18 mouse cellular contexts compared by ENCODE assay signal in the genomic region with DNA sequence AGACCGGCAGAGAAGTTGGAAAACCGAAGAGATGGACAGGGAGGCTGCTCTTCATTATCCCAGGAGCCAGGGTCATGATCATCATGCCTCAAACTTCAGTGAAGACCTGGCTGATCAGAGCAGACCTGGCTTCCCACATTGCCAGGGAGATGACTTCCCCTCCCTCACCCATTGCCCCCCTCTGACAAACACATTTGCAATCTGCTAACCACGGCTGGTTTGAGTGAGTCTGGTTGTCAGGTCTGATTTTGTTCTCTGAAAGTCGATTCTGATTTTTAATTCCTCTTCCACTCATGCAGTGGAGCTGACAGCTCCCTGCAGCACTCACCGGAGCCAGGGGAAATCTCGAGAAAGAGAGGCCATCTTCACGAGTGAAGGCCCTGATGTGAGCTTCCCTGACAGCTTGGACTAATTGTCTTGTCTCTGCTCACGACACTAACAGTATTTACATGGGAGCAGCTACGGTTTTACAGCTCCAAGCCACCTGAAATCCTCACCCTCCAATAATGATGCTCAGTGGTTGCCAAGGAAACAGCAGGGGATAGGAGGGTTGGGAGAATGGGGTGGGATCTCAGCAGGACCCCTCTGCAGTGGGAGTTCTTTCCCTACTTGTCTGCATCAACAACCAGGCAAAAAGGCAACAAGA.
A peak's percentile ranks its signal among the peaks of the same experiment; 100 is the strongest.
DNase-seq lines count a peak whose midpoint lies in the region; ATAC-seq lines count a peak whose summit lies in the region.
"Had no signal": no experiment of that assay in that cellular context is flagged by ENCODE, and none has a peak within 500 bp of the region (broad histone marks: within the 10 kb centered on the region; RNA-seq: fewer than 3 reads in every experiment).

No protein-coding gene starts in this region.

- no peaks in the 10 kb centered on the region for H3K9me3 ChIP-seq in hindbrain, embryonic 12.5 days (replicated peaks)
- no peaks in the 10 kb centered on the region for H3K9me3 ChIP-seq in hindbrain, embryonic 11.5 days (ENCODE audit: control insufficient read depth, low read length)
- no peaks in the 10 kb centered on the region for H3K9me3 ChIP-seq in forebrain, embryonic 12.5 days
- no peaks in the 10 kb centered on the region for H3K9me3 ChIP-seq in hindbrain, embryonic 15.5 days
- H3K9me3 ChIP-seq in neural tube, embryonic 15.5 days (replicated peaks) = no peaks in the 10 kb centered on the region
- H3K9me3 ChIP-seq: liver, embryonic 12.5 days; stomach, embryonic 15.5 days had no signal

- peak; percentile 70 for ATAC-seq in hindbrain, embryonic 12.5 days (ENCODE audit: low FRiP score)
- ATAC-seq in hindbrain, embryonic 11.5 days (ENCODE audit: low FRiP score) = no peak
- ATAC-seq in forebrain, embryonic 12.5 days (ENCODE audit: low FRiP score) = peak; percentile 68
- peak; percentile 57; the same call in 1 of the 2 replicates for ATAC-seq in hindbrain, embryonic 15.5 days (ENCODE audit: low FRiP score, low read depth)
- ATAC-seq in neural tube, embryonic 15.5 days (ENCODE audit: low FRiP score) = peak; percentile 52; the same call in 1 of the 2 replicates
- ATAC-seq: intestine, postnatal 0 days; liver, embryonic 12.5 days had no signal

- DNase-seq in hindbrain, embryonic 11.5 days (ENCODE audit: low spot score) = no peak
- no peak for DNase-seq in ovary, postnatal 10 days (ENCODE audit: low spot score)
- DNase-seq in ovary, postnatal 14 days (ENCODE audit: low spot score) = no peak
- DNase-seq: adrenal gland, adult 8-10 months; cerebellum, adult 11 months; heart, postnatal 4 days; lung, embryonic 14.5 days; lung, postnatal 4 days had no signal

- H3K27ac ChIP-seq in hindbrain, embryonic 12.5 days = peak overlapping the region; percentile 24; the same call in 1 of the 2 replicates
- no peak overlapping the region for H3K27ac ChIP-seq in hindbrain, embryonic 11.5 days (ENCODE audit: low read depth, low read length)
- peak overlapping the region; percentile 66 for H3K27ac ChIP-seq in forebrain, embryonic 12.5 days
- peak overlapping the region; percentile 26 for H3K27ac ChIP-seq in hindbrain, embryonic 15.5 days (replicated peaks)
- peak overlapping the region; percentile 75 for H3K27ac ChIP-seq in neural tube, embryonic 15.5 days (replicated peaks)
- H3K27ac ChIP-seq: heart, embryonic 13.5 days; kidney, postnatal 0 days; liver, embryonic 12.5 days; stomach, embryonic 15.5 days had no signal

- H3K9ac ChIP-seq in hindbrain, embryonic 12.5 days = no peak overlapping the region
- no peak overlapping the region for H3K9ac ChIP-seq in hindbrain, embryonic 11.5 days (ENCODE audit: low read depth, low read length)
- H3K9ac ChIP-seq in forebrain, embryonic 12.5 days = no peak overlapping the region
- H3K9ac ChIP-seq in hindbrain, embryonic 15.5 days = no peak overlapping the region
- H3K9ac ChIP-seq in neural tube, embryonic 15.5 days (replicated peaks) = no peak overlapping the region
- H3K9ac ChIP-seq: heart, embryonic 13.5 days; liver, embryonic 12.5 days; lung, embryonic 14.5 days; stomach, embryonic 15.5 days had no signal

- H3K27me3 ChIP-seq in hindbrain, embryonic 12.5 days = no peaks in the 10 kb centered on the region
- no peaks in the 10 kb centered on the region for H3K27me3 ChIP-seq in hindbrain, embryonic 11.5 days (ENCODE audit: control insufficient read depth, insufficient read depth, low read length)
- 0 out of 2 replicates have a peak, but pooled peaks cover 3% of the 10 kb centered on the region for H3K27me3 ChIP-seq in forebrain, embryonic 12.5 days
- H3K27me3 ChIP-seq in hindbrain, embryonic 15.5 days = no peaks in the 10 kb centered on the region
- no peaks in the 10 kb centered on the region for H3K27me3 ChIP-seq in neural tube, embryonic 15.5 days (replicated peaks)
- H3K27me3 ChIP-seq: heart, embryonic 13.5 days; liver, embryonic 12.5 days; stomach, embryonic 15.5 days had no signal

- H3K4me3 ChIP-seq in hindbrain, embryonic 12.5 days = no peak overlapping the region
- H3K4me3 ChIP-seq in hindbrain, embryonic 11.5 days (ENCODE audit: low read depth, low read length) = no peak overlapping the region
- H3K4me3 ChIP-seq in forebrain, embryonic 12.5 days (replicated peaks) = no peak overlapping the region
- H3K4me3 ChIP-seq in hindbrain, embryonic 15.5 days = no peak overlapping the region
- no peak overlapping the region for H3K4me3 ChIP-seq in neural tube, embryonic 15.5 days (replicated peaks)
- H3K4me3 ChIP-seq: erythroblast, embryonic 14.5 days; heart, embryonic 13.5 days; liver, embryonic 12.5 days; stomach, embryonic 15.5 days had no signal

- WGBS in hindbrain, embryonic 12.5 days = 41% methylated on average over 9 of the region's 9 CpGs
- 50% methylated on average over 9 of the region's 9 CpGs for WGBS in hindbrain, embryonic 11.5 days
- WGBS in forebrain, embryonic 12.5 days = 44% methylated on average over 9 of the region's 9 CpGs
- WGBS in hindbrain, embryonic 15.5 days = 23% methylated on average over 9 of the region's 9 CpGs
- 30% methylated on average over 9 of the region's 9 CpGs for WGBS in neural tube, embryonic 15.5 days

- H3K4me1 ChIP-seq in hindbrain, embryonic 12.5 days = peaks cover 22% of the 10 kb centered on the region
- H3K4me1 ChIP-seq in hindbrain, embryonic 11.5 days (replicated peaks; ENCODE audit: control insufficient read depth, insufficient read depth, low read length) = 0 out of 2 replicates have a peak, but pooled peaks cover 3% of the 10 kb centered on the region
- peaks cover 21% of the 10 kb centered on the region for H3K4me1 ChIP-seq in forebrain, embryonic 12.5 days
- peaks cover 28% of the 10 kb centered on the region for H3K4me1 ChIP-seq in hindbrain, embryonic 15.5 days (replicated peaks)
- peaks cover 26% of the 10 kb centered on the region for H3K4me1 ChIP-seq in neural tube, embryonic 15.5 days
- H3K4me1 ChIP-seq: liver, embryonic 12.5 days had no signal

- H3K36me3 ChIP-seq in hindbrain, embryonic 12.5 days = no peaks in the 10 kb centered on the region
- H3K36me3 ChIP-seq in hindbrain, embryonic 11.5 days (ENCODE audit: control insufficient read depth, insufficient read depth, low read length) = no peaks in the 10 kb centered on the region
- H3K36me3 ChIP-seq in forebrain, embryonic 12.5 days (replicated peaks) = no peaks in the 10 kb centered on the region
- H3K36me3 ChIP-seq in hindbrain, embryonic 15.5 days = no peaks in the 10 kb centered on the region
- H3K36me3 ChIP-seq in neural tube, embryonic 15.5 days = no peaks in the 10 kb centered on the region
- H3K36me3 ChIP-seq: heart, embryonic 13.5 days; liver, embryonic 12.5 days; stomach, embryonic 15.5 days had no signal

- no peak overlapping the region for H3K4me2 ChIP-seq in hindbrain, embryonic 12.5 days (replicated peaks)
- H3K4me2 ChIP-seq in hindbrain, embryonic 11.5 days (replicated peaks; ENCODE audit: low read depth, low read length) = no peak overlapping the region
- no peak overlapping the region for H3K4me2 ChIP-seq in forebrain, embryonic 12.5 days
- no peak overlapping the region for H3K4me2 ChIP-seq in hindbrain, embryonic 15.5 days
- no peak overlapping the region for H3K4me2 ChIP-seq in neural tube, embryonic 15.5 days
- H3K4me2 ChIP-seq: heart, embryonic 13.5 days; liver, embryonic 12.5 days; lung, embryonic 14.5 days; stomach, embryonic 15.5 days had no signal
